Mouse (Mus musculus) A20 (cell line): Measurements from ENCODE around the gene Agpat4.
A peak's percentile ranks its signal among the peaks of the same experiment; 100 is the strongest.

Experiments used
- DNase-seq: peaks from one replicate; pipeline ENCODE4 v3.0.0-alpha.2; 2011; ENCODE audit warnings: low read depth, low spot score

Agpat4 gene

GRCm38 (mm10) chr17:12226551-12226950 is 108.0 kb downstream of the Agpat4 start:
- DNase-seq = peak; percentile 68

- DNase-seq = no peak
Observed at GRCm38 (mm10) chr17:12228001-12228400, 109.5 kb downstream of the Agpat4 start.

GRCm38 (mm10) chr17:12228471-12228870 is 110.0 kb downstream of the Agpat4 start:
- no peak for DNase-seq

- DNase-seq = no peak
Observed at GRCm38 (mm10) chr17:12229756-12230155, 111.3 kb downstream of the Agpat4 start.

- DNase-seq = peak; percentile 18
Observed at GRCm38 (mm10) chr17:12230167-12230566, 111.7 kb downstream of the Agpat4 start.

GRCm38 (mm10) chr17:12231087-12231486 is 112.6 kb downstream of the Agpat4 start:
- no peak for DNase-seq

GRCm38 (mm10) chr17:12232724-12233123 is 114.2 kb downstream of the Agpat4 start:
- no peak for DNase-seq

- no peak for DNase-seq
Observed at GRCm38 (mm10) chr17:12240701-12241100, 122.2 kb downstream of the Agpat4 start.

GRCm38 (mm10) chr17:12249783-12250504 is 131.4 kb downstream of the Agpat4 start:
- peak; percentile 40 for DNase-seq

GRCm38 (mm10) chr17:12250581-12250980 is 132.1 kb downstream of the Agpat4 start:
- no peak for DNase-seq

- DNase-seq = no peak
Observed at GRCm38 (mm10) chr17:12256142-12256541, 137.6 kb downstream of the Agpat4 start.

GRCm38 (mm10) chr17:12258517-12258916 is 140.0 kb downstream of the Agpat4 start:
- DNase-seq = no peak

- DNase-seq = no peak
Observed at GRCm38 (mm10) chr17:12259957-12260356, 141.5 kb downstream of the Agpat4 start.

GRCm38 (mm10) chr17:12261376-12261775 is 142.9 kb downstream of the Agpat4 start:
- peak; percentile 85 for DNase-seq

GRCm38 (mm10) chr17:12261887-12262286 is 143.4 kb downstream of the Agpat4 start:
- peak; percentile 84 for DNase-seq

- DNase-seq = peak; percentile 30
Observed at GRCm38 (mm10) chr17:12262851-12263250, 144.3 kb downstream of the Agpat4 start.

- DNase-seq = no peak
Observed at GRCm38 (mm10) chr17:12263787-12264186, 145.3 kb downstream of the Agpat4 start.

- DNase-seq = no peak
Observed at GRCm38 (mm10) chr17:12264293-12264692, 145.8 kb downstream of the Agpat4 start.

- peak; percentile 89 for DNase-seq
Observed at GRCm38 (mm10) chr17:12265969-12266925, 147.7 kb downstream of the Agpat4 start.

- DNase-seq = no peak
Observed at GRCm38 (mm10) chr17:12268091-12268490, 149.6 kb downstream of the Agpat4 start.

- peak; percentile 86 for DNase-seq
Observed at GRCm38 (mm10) chr17:12268538-12268937, 150.0 kb downstream of the Agpat4 start.
